Mouse (Mus musculus) embryonic facial prominence, embryonic 13.5 days (tissue): ENCODE data around the gene Prss28. TPM values are rescaled to one million over a fixed set of nuclear protein-coding genes. Genes with fewer than 3 reads are reported as not detected.
A peak's percentile ranks its signal among the peaks of the same experiment; 100 is the strongest.

Experiments
- ATAC-seq: fragments of 200-750 bp; cut with Nextera tagmentation; 2 replicates; pipeline ENCODE4 v1.8.0; 2017; ENCODE audit warnings: low read depth; ENCODE audit not compliant: insufficient number of reproducible peaks, insufficient read depth, low FRiP score, low TSS enrichment
- H3K27ac ChIP-seq: fragments of 300-500 bp; sonication (generic); 2 replicates; pipeline ENCODE4 v1.5.1; 2015; ENCODE audit warnings: moderate library complexity, mild to moderate bottlenecking, inconsistent platforms
- H3K27me3 ChIP-seq: fragments of 300-500 bp; sonication (generic); 2 replicates; pipeline ENCODE4 v1.6.1; 2015; ENCODE audit warnings: mild to moderate bottlenecking, inconsistent platforms
- H3K36me3 ChIP-seq: fragments of 300-500 bp; sonication (generic); 2 replicates; pipeline ENCODE4 v1.6.1; 2015; ENCODE audit warnings: mild to moderate bottlenecking, inconsistent platforms
- H3K4me1 ChIP-seq: fragments of 300-500 bp; sonication (generic); 2 replicates; pipeline ENCODE4 v1.6.1; 2015; ENCODE audit warnings: inconsistent platforms
- H3K4me2 ChIP-seq: fragments of 300-500 bp; sonication (generic); 2 replicates; pipeline ENCODE4 v1.6.1; 2015; ENCODE audit warnings: moderate library complexity, mild to moderate bottlenecking, inconsistent platforms
- H3K4me3 ChIP-seq: fragments of 300-500 bp; sonication (generic); 2 replicates; pipeline ENCODE4 v1.5.1; 2015; ENCODE audit warnings: mild to moderate bottlenecking, inconsistent platforms
- H3K9ac ChIP-seq: fragments of 300-500 bp; sonication (generic); 2 replicates; pipeline ENCODE4 v1.6.1; 2015; ENCODE audit warnings: mild to moderate bottlenecking, inconsistent platforms
- H3K9me3 ChIP-seq: fragments of 300-500 bp; sonication (generic); 2 replicates; pipeline ENCODE4 v1.6.1; 2016; ENCODE audit warnings: inconsistent platforms
- WGBS: fragments of 180-500 bp; shearing (Covaris S2); methylation state at CpG from one replicate; pipeline ENCODE4 v1.1.7; 2015; ENCODE audit warnings: mixed read lengths; 5-methylcytosine and 5-hydroxymethylcytosine counted together
- polyA plus RNA-seq: library from polyadenylated mRNA; unstranded; fragments of >200 nt; fragmentation: Nextera tagmentation; extraction: Ambion mirVana; gene quantifications from 2 replicates; pipeline ENCODE4 v1.2.1, GENCODE M21; 2015

The Prss28 gene
- not detected in 2 replicates for polyA plus RNA-seq

DNA sequence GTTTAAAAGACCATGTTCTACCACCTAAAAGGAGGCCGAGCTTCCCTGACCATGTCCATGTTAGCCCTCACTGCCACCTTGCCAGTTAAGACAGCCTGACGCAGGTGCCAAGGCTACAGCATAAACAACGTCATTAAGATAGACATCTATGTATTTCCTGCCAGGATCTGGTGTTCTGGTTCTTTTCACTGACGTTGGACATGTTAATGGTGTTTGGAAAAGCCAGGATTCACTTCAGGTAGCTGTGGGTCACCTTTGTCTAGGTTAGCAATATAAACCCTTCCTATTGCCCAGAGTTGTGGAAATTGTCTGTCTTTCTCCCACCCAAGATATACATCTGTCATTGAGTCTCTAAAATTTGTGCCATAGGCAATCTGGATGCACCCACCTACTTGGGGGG, at the start of gene Prss28:
Prss28 (plus strand) TSS at position 301 of the 400 bp plus-strand sequence.
- H3K4me2 ChIP-seq, result no peak within 1 kb of the TSS
- H3K4me1 ChIP-seq, result no peaks in the 10 kb centered on the region
- H3K27me3 ChIP-seq, result no peaks in the 10 kb centered on the region
- no peak within 1 kb of the TSS for H3K27ac ChIP-seq
- H3K4me3 ChIP-seq, result no peak within 1 kb of the TSS
- ATAC-seq, result no peak
- 75% methylated on average over 4 of the region's 4 CpGs for WGBS
- H3K9me3 ChIP-seq, result no peaks in the 10 kb centered on the region
- no peak within 1 kb of the TSS for H3K9ac ChIP-seq
- no peaks in the 10 kb centered on the region for H3K36me3 ChIP-seq

DNA sequence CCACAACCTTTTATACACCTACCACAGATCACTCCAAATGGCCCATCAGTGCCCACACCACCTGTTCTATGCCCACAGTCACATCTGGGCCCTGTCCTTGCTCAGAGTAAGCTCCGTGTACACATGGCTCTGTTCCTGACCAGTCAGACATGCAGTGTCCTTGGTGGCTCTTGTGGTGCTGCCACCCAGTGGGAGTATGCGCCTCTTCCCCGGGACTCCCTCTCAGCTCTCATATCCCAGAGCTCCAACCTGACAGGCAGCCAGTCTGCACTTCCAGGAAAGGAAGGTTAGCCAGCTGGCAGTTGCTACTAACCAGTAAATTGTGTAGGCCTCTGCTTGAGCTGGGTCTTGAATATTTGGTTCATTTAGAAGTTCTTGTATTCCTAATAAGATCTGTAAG, 44.0 kb upstream of the Prss28 start:
- 85% methylated on average over 3 of the region's 3 CpGs for WGBS
- no peak overlapping the region for H3K4me3 ChIP-seq
- H3K9me3 ChIP-seq, result no peaks in the 10 kb centered on the region

DNA sequence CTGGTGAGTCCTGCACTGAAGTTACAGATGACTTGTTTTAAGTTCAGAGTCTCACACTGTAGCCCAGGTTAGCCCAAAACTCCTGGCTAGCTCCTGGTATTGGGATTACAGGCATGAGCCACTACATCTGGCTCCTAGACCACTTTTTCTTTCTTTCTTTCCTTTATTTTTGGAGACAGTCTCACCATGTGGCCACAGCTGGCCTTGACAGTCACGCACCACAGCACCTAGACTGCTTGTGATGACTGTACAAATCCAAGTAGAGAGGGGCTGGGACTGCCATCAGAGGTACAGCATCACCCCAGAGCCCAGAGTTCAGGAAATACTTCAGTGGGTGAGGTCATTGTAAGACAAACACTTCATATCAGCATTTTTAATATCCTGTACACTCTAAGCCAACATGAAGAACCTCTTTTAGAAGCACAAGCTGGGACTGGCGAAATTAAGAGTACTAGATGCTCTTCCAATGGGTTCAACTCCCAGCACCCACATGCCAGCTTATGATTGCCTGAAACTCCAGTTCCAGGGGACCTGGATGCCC, 37.6 kb upstream of the Prss28 start:
- ATAC-seq, result no peak
- peaks cover 47% of the 10 kb centered on the region for H3K36me3 ChIP-seq
- peak overlapping the region; percentile 97 for H3K9ac ChIP-seq
- H3K27me3 ChIP-seq, result no peaks in the 10 kb centered on the region
- H3K4me2 ChIP-seq, result peak overlapping the region; percentile 96
- H3K4me1 ChIP-seq, result peaks cover 34% of the 10 kb centered on the region
- no peaks in the 10 kb centered on the region for H3K9me3 ChIP-seq
- H3K4me3 ChIP-seq, result peak overlapping the region; percentile 98
- WGBS, result 90% methylated on average over 2 of the region's 2 CpGs
- H3K27ac ChIP-seq, result no peak overlapping the region

More for the DNA sequence above, 44.0 kb upstream of the Prss28 start:
- H3K36me3 ChIP-seq, result peaks cover 81% of the 10 kb centered on the region
- no peak for ATAC-seq
- H3K4me1 ChIP-seq, result 0 out of 2 replicates have a peak, but pooled peaks cover under 1% of the 10 kb centered on the region
- H3K9ac ChIP-seq, result no peak overlapping the region
- no peak overlapping the region for H3K4me2 ChIP-seq
- no peak overlapping the region for H3K27ac ChIP-seq
- no peaks in the 10 kb centered on the region for H3K27me3 ChIP-seq

DNA sequence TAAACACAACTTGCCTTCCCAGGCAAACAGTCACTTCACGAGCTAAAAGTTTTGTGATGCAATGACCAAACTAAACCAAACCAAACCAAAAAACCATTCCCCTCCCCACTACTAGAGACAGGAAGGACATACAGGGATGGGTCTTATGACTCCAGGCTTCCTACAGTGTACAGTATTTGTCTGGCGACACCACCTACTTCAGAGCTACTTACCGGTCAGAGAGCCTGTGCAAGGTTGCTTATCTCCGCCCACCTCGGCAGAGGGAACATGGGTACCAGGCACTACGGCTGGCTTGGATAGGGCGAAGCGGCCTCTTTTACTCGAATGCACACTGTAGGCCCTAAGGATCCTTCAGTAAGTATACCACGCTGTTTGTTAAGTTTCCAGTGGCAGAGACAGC, 36.1 kb upstream of the Prss28 start:
- Histone ChIP-seq H3K4me2 (peak overlapping the region; percentile 96), H3K36me3 (peaks cover 32% of the 10 kb centered on the region), H3K27ac (peak overlapping the region; percentile 98), H3K27me3 (no peaks in the 10 kb centered on the region), H3K4me3 (peak overlapping the region; percentile 98), H3K9me3 (no peaks in the 10 kb centered on the region), H3K9ac (peak overlapping the region; percentile 97), H3K4me1 (peaks cover 34% of the 10 kb centered on the region)
- WGBS, result under 1% methylated on average over 10 of the region's 10 CpGs
- ATAC-seq, result no peak

DNA sequence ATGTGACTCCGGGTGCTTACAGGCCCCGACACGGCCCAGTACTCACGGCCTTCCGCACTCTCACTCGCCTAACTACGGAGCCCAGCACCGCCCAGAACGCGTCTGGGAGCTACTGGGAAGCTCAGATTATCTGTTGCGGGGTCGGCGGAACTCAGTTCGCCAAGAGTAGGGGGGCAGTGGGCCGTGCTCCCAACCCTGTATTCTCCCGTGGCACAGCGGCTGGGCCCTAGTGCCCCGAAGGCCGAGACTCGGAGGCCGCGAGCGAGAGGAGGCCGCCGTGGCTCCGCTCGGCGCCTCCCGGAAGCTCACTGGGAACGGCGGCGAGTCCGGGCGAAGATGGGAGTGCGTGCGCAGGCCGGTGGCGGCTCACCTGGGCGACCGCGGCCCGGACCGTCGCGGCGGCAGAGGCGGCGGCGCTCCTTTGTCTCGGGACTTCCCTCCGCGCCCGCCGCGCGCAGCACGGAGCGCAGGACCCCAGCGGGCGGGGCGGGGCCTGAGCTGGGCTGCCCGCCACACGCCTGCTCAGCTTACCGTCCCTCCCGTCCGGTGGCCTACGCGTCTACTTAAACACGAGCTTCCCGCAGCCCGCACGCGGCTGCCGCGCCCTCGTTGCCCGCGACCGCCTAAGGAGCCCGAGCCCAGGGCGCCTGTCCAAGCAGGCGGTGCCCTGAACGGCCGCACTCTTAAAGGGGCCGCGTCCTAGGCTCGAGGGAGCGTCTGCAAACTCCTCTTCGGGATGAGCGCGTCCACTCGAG, 35.3 kb upstream of the Prss28 start:
- WGBS, result under 1% methylated on average over 89 of the region's 92 CpGs
- H3K36me3 ChIP-seq, result peaks cover 24% of the 10 kb centered on the region
- H3K4me1 ChIP-seq, result peaks cover 34% of the 10 kb centered on the region
- peak; percentile 93 for ATAC-seq
- peak overlapping the region; percentile 97 for H3K9ac ChIP-seq
- H3K27ac ChIP-seq, result peak overlapping the region; percentile 98
- H3K9me3 ChIP-seq, result no peaks in the 10 kb centered on the region
- H3K27me3 ChIP-seq, result no peaks in the 10 kb centered on the region
- peak overlapping the region; percentile 98 for H3K4me3 ChIP-seq
- peak overlapping the region; percentile 96 for H3K4me2 ChIP-seq

DNA sequence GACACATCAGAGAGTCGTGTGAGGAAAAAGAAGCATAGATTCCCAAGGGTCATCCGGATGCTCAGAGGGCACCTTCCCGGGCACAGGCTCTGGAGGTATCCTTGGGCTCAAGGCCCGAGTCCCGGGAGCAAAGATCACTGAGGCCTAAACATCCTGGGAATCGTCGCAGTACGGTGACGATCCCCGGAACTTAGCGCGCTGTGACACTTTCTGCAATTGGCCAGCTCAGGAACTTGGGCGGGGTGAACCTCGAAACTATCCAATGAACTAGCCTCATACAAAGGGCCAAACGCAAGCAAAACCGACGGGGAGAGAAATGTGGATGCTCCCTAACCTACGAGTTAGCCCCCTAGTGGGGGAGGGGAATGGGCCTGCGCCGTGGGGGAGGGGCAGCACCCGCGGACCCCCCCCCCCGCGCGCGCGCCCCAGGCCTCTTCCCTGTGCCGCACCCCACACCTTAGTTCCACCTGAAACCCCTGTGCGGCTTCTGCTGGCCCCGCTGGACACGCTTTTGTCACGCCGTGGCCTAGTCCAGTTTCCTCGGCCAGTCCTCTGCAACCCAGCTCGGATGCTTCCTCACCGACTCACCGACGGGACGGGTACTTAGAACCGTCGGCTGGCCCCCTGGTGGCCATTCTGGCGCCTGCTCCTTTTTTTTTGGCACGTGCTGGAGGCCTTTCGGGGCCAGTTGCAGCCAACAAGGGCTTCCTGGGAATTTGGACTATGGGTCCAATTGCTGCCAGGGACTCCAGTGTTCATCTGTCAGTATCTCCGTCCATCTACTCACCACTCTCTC, 34.5 kb upstream of the Prss28 start:
- H3K36me3 ChIP-seq, result peaks cover 17% of the 10 kb centered on the region
- H3K9me3 ChIP-seq, result no peaks in the 10 kb centered on the region
- ATAC-seq, result peak; percentile 85
- under 1% methylated on average over 39 of the region's 45 CpGs for WGBS
- H3K27ac ChIP-seq, result peak overlapping the region; percentile 98
- H3K4me1 ChIP-seq, result peaks cover 34% of the 10 kb centered on the region
- no peaks in the 10 kb centered on the region for H3K27me3 ChIP-seq
- peak overlapping the region; percentile 96 for H3K4me2 ChIP-seq
- peak overlapping the region; percentile 98 for H3K4me3 ChIP-seq
- H3K9ac ChIP-seq, result peak overlapping the region; percentile 97

DNA sequence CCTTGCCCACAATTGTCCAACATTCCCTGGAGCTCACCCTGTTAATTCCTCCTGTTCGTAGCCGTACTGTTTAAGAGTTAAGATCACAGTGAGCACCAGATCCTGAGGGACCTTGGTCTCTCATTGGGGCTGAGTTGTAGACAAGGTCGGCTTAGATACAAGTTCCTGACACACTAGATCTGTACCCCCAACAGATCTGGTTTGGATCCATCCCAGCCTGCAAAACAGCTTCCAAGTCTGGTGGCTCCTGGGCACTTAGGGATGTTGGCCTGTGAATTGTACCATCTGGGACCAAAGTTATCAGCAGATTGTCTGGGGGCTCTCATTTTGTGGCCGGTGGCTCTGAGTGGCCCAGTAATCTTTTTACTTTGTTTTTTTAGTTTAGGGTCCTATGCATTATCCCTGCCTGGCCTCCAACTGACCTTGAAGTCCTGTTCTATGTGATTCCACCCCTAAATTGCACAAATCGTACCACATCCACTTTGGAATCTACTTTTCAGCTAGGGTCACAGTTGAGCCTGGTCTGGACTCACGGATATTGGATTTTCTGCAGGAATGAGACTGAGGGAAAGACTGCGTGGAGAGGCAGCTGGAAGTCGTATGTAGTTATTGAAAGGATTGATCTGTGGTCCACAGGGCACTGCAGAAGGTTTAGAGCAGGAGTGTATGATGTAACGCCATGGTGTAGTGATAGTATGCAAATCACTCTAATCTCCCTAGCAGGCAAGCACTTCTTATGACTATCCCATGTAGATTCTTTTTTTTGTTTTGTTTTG, 33.7 kb upstream of the Prss28 start, which contains the start of gene Ube2i:
Ube2i (minus strand) TSS at position 52 of the 776 bp plus-strand sequence.
- Histone ChIP-seq H3K9ac (peak within 1 kb of the TSS; percentile 97), H3K27me3 (no peaks in the 10 kb centered on the region), H3K27ac (peak within 1 kb of the TSS; percentile 98), H3K4me2 (peak within 1 kb of the TSS; percentile 96), H3K4me3 (peak within 1 kb of the TSS; percentile 98), H3K4me1 (peaks cover 31% of the 10 kb centered on the region), H3K36me3 (peaks cover 8% of the 10 kb centered on the region; the same call in 1 of the 2 replicates), H3K9me3 (no peaks in the 10 kb centered on the region)
- ATAC-seq, result no peak
- 79% methylated on average over 9 of the region's 9 CpGs for WGBS

DNA sequence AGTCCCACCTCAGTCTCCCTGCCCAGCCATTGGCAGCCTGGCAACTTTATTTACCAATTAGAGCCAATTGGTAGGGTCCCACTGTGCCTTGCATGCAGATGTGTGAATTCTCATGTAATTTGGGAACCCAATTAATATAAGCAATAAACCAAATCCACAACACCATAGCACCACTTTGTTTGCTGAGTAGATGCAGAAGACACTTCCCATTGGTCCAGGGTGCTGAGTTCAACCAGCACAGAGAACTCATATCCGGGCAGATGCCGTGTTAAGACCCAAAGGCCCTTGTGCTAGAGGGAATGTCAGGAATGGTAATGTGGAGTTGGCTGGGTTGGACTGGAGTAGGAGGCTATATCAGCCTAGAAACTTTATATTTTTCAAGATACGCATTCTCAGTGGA, 32.6 kb upstream of the Prss28 start:
- 97% methylated on average over 3 of the region's 3 CpGs for WGBS
- Histone ChIP-seq H3K9ac (no peak overlapping the region), H3K36me3 (no peaks in the 10 kb centered on the region), H3K4me2 (no peak overlapping the region), H3K9me3 (no peaks in the 10 kb centered on the region), H3K4me1 (peaks cover 20% of the 10 kb centered on the region), H3K27ac (no peak overlapping the region), H3K27me3 (no peaks in the 10 kb centered on the region), H3K4me3 (no peak overlapping the region)
- ATAC-seq, result no peak

DNA sequence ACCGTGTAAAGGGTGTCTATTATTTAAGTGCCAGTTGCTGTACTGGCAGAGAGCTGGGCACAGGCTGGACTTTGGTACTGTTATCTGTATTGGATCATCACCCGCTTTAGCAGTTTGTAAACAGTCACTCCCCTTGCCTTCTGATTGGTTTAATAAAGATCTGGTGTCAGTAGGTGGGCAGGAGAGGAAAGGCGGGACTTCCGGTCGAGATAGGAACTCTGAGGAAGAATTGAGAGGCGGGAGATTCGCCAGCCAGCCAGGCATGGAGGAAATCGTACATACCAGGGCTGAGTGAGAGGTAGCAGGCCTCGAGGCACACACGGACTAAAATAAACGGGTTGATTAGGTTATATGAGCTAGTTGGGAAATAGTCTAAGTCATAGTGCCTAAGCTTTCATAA, 26.3 kb upstream of the Prss28 start:
- Histone ChIP-seq H3K4me1 (no peaks in the 10 kb centered on the region), H3K27ac (no peak overlapping the region), H3K36me3 (no peaks in the 10 kb centered on the region), H3K9ac (no peak overlapping the region), H3K9me3 (no peaks in the 10 kb centered on the region), H3K4me2 (no peak overlapping the region), H3K4me3 (no peak overlapping the region), H3K27me3 (no peaks in the 10 kb centered on the region)
- ATAC-seq, result no peak
- 35% methylated on average over 11 of the region's 11 CpGs for WGBS

DNA sequence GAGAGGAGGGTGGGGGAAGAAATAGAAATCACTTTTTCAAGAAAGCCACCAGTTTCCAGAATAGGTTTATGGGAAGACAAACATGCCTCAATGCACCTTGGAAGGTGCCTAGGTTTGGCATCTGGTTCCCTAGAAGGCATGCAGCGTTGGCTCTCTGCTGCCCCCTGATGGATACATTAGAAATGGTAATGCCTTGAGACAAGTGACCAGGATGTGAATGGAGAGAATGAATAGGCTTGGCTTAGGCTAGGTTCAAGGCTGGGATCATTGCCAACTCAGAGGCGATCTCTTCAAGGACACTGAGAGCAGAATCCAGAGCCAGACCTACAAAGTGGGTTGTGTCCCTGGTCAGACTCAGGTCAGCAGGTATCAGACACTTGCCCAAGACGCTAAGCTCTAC, 23.4 kb upstream of the Prss28 start:
- H3K9ac ChIP-seq, result no peak overlapping the region
- H3K4me1 ChIP-seq, result no peaks in the 10 kb centered on the region
- ATAC-seq, result no peak
- no peak overlapping the region for H3K4me3 ChIP-seq
- H3K9me3 ChIP-seq, result no peaks in the 10 kb centered on the region
- WGBS, result 17% methylated on average over 3 of the region's 3 CpGs
- H3K4me2 ChIP-seq, result no peak overlapping the region
- H3K36me3 ChIP-seq, result no peaks in the 10 kb centered on the region
- H3K27ac ChIP-seq, result no peak overlapping the region
- H3K27me3 ChIP-seq, result no peaks in the 10 kb centered on the region

DNA sequence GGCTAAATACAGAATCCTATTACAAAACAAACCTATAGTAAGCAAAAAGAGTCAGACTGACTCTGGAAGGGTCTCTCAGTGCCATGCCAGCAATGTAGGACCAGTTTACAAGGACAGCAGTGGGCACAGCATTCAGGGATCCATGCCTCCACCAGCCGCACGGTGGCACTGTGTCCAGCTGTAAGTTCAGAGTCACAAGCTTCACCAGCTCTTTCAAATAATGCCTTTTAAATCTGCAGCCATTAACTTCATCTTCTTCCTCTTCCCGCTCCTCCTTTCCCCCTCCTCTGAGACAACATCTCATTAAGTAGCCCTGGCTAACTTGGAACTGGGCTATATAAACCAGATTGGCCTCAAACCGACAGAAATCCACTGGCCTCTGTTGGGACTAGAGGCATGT, 19.6 kb upstream of the Prss28 start:
- ATAC-seq, result no peak
- 21% methylated on average over 4 of the region's 4 CpGs for WGBS
- no peak overlapping the region for H3K4me3 ChIP-seq

More for the DNA sequence above, 19.6 kb upstream of the Prss28 start:
- no peaks in the 10 kb centered on the region for H3K36me3 ChIP-seq
- no peaks in the 10 kb centered on the region for H3K4me1 ChIP-seq
- H3K4me2 ChIP-seq, result no peak overlapping the region
- H3K27ac ChIP-seq, result no peak overlapping the region
- no peaks in the 10 kb centered on the region for H3K27me3 ChIP-seq
- no peak overlapping the region for H3K9ac ChIP-seq
- H3K9me3 ChIP-seq, result no peaks in the 10 kb centered on the region
